Mouse (Mus musculus): Measurements from ENCODE around the gene Cyp2c54. TPM values are rescaled to one million over a fixed set of nuclear protein-coding genes. Genes with fewer than 3 reads are reported as not detected.
"Not testable (repeated sequence)": the region's sequence is repeated elsewhere in the genome, so short reads cannot be mapped to it uniquely, and the experiment has no call there.

The Cyp2c54 gene
- not detected for total RNA-seq (2021)
- long read RNA-seq, experiment 1: 0 reads
- long read RNA-seq, experiment 2, partial matches to known transcripts: 0 of 2 reads
- long read RNA-seq, experiment 2, other reads (novel, unspliced or antisense): 1 of 2 reads

GRCm38 (mm10) chr19:40073701-40074100 is at the start of gene Cyp2c54:
Gene Cyp2c54 (minus strand): TSS chr19:40073827.
- DNase-seq: no peak

DNA sequence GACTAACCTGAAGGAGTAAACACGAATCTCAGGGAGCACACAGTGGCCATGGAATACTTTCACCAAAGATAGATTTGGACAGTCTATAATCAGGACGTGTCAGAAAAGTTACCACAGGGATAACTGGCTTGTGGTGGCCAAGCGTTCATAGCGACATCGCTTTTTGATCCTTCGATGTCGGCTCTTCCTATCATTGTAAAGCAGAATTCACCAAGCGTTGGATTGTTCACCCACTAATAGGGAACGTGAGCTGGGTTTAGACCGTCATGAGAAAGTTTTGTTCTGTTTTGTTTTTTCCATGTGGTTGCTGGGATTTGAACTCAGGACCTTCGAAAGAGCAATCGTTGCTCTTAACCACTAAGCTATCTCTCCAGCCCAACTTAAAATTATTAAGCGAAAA is 46.0 kb upstream of the Cyp2c54 start:
- DNase-seq: not testable (repeated sequence)

- no peak for DNase-seq
Measured at GRCm38 (mm10) chr19:40091111-40091510, 17.5 kb upstream of the Cyp2c54 start.

GRCm38 (mm10) chr19:40089421-40089820 is 15.8 kb upstream of the Cyp2c54 start, which contains the start of gene Cyp2c50:
Gene Cyp2c50 (plus strand): TSS chr19:40089688.
- not testable (repeated sequence) for DNase-seq

GRCm38 (mm10) chr19:40088381-40088780 is 14.8 kb upstream of the Cyp2c54 start:
- DNase-seq: no peak

DNA sequence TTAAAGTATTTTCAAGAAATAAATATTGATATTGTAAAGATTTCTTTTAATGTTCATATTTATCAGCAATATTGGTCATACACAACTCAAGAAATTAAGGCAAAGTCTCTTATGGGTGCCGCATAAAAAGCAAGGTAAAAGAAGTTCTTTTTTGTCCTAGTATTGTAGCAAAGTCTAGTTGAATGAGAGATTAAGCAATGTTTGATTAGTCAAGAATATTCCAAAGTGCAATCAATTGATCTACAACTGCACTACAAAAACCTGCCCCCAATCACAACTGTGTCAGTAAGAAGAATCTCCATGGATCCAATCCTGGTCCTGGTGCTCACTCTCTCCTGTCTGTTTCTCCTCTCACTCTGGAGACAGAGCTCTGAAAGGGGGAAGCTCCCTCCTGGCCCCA is 81.5 kb downstream of the Cyp2c54 start, which contains the start of gene Cyp2c37:
Cyp2c37 (plus strand) TSS at position 285 of the 400 bp plus-strand sequence.
- DNase-seq: not testable (repeated sequence)

GRCm38 (mm10) chr19:39989471-39989870 is 84.2 kb downstream of the Cyp2c54 start:
- no peak for DNase-seq

Other genes with a start within 250 kb of the Cyp2c54 start
- gene Cyp2c69, start 187.0 kb downstream of the Cyp2c54 start, total RNA-seq (2021): not detected
- under 1 TPM in 1 of 2 experiments, not detected in 1; 0.17 TPM for gene Cyp2c37, start 81.4 kb downstream of the Cyp2c54 start, total RNA-seq (2021)
- under 1 TPM in 1 of 2 experiments, not detected in 1; 0.43 TPM for gene Cyp2c50, start 15.9 kb upstream of the Cyp2c54 start, total RNA-seq (2021)
- under 1 TPM; 0.16 to 0.93 TPM for gene Cyp2c70, start 113.5 kb upstream of the Cyp2c54 start, total RNA-seq (2021)
- gene Pdlim1, start 198.0 kb upstream of the Cyp2c54 start, total RNA-seq (2021): 10 to 100 TPM; 14.8 to 22.5 TPM

All from adrenal gland, postnatal 36 days (tissue).